Mouse (Mus musculus) ES-E14 (cell line): Measurements from ENCODE around the gene Gm38655.

Experiments used
- CHD2 ChIP-seq: IDR thresholded peaks from 2 replicates; pipeline ENCODE4 v1.6.1; 2014; ENCODE audit warnings: mild to moderate bottlenecking, low read depth, low read length, inconsistent platforms
- HCFC1 ChIP-seq: IDR thresholded peaks from 2 replicates; pipeline ENCODE4 v1.6.1; 2012; ENCODE audit warnings: low read length, inconsistent platforms, borderline replicate concordance; ENCODE audit not compliant: insufficient read depth
- MAFK ChIP-seq: IDR thresholded peaks from 2 replicates; pipeline ENCODE4 v1.6.1; 2014; ENCODE audit warnings: mild to moderate bottlenecking, low read depth, low read length, inconsistent platforms; ENCODE audit not compliant: insufficient read depth

- TF ChIP-seq HCFC1, result peak; percentile 98
- no peak for TF ChIP-seq MAFK
- TF ChIP-seq CHD2, result no peak
These were observed 8.9 kb upstream of the Gm38655 start, which contains the start of gene BC003965 for GRCm38 (mm10) chr17:25184129-25184691.
